Comparison of ENCODE assay signal across 9 mouse cellular contexts in the genomic region with DNA sequence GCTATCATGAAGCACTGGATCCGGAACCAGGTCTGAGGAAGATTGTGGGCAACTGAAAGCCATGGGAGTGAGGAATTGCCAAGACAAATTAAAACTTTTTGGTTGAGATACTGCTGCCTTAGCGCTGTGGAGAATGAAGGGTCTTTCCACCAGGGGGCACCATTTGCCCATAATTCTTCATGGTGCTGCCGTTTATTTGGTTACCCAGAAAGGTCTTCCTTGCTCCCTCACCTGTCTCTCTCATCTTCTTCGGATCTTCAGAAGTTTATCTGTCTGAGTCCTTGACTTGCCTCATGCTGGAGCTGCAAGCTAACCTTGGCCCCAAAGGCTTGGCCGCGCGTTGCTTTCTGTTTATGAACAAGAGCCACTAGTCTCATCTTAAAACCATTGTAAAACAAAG. TPM values are rescaled to one million over a fixed set of nuclear protein-coding genes. Genes with fewer than 3 reads are reported as not detected.
DNase-seq lines count a peak whose midpoint lies in the region; ATAC-seq lines count a peak whose summit lies in the region.
"Had no signal": no experiment of that assay in that cellular context is flagged by ENCODE, and none has a peak within 500 bp of the region (broad histone marks: within the 10 kb centered on the region; RNA-seq: fewer than 3 reads in every experiment).

No protein-coding gene starts in this region.

- no peaks in the 10 kb centered on the region for H3K9me3 ChIP-seq in hindbrain, embryonic 10.5 days
- no peaks in the 10 kb centered on the region for H3K9me3 ChIP-seq in hindbrain, embryonic 16.5 days (ENCODE audit: control insufficient read depth, low read length)
- H3K9me3 ChIP-seq: limb, embryonic 15.5 days had no signal

- no peak overlapping the region for H3K4me3 ChIP-seq in hindbrain, embryonic 10.5 days
- H3K4me3 ChIP-seq in hindbrain, embryonic 16.5 days (ENCODE audit: low read length) = no peak overlapping the region
- H3K4me3 ChIP-seq: limb, embryonic 15.5 days had no signal

- no peak overlapping the region for H3K4me2 ChIP-seq in hindbrain, embryonic 16.5 days (ENCODE audit: low read length)
- H3K4me2 ChIP-seq: limb, embryonic 15.5 days had no signal

- no peak for ATAC-seq in hindbrain, embryonic 16.5 days

- no peak overlapping the region for H3K9ac ChIP-seq in hindbrain, embryonic 16.5 days (ENCODE audit: low read depth, low read length)
- H3K9ac ChIP-seq: limb, embryonic 15.5 days had no signal

- H3K4me1 ChIP-seq in hindbrain, embryonic 10.5 days (replicated peaks) = no peaks in the 10 kb centered on the region
- H3K4me1 ChIP-seq in hindbrain, embryonic 16.5 days (ENCODE audit: control insufficient read depth, insufficient read depth, low read depth, low read length) = no peaks in the 10 kb centered on the region
- H3K4me1 ChIP-seq: limb, embryonic 15.5 days had no signal

- no peaks in the 10 kb centered on the region for H3K36me3 ChIP-seq in hindbrain, embryonic 10.5 days
- no peaks in the 10 kb centered on the region for H3K36me3 ChIP-seq in hindbrain, embryonic 16.5 days (ENCODE audit: control insufficient read depth, insufficient read depth, low read length)
- H3K36me3 ChIP-seq: limb, embryonic 15.5 days had no signal

- no peak overlapping the region for H3K27ac ChIP-seq in hindbrain, embryonic 10.5 days
- no peak overlapping the region for H3K27ac ChIP-seq in hindbrain, embryonic 16.5 days (ENCODE audit: low read depth, low read length)
- H3K27ac ChIP-seq: limb, embryonic 15.5 days had no signal

- DNase-seq in hindbrain, embryonic 10.5 days (ENCODE audit: low spot score) = peak; percentile 31
- peak; percentile 70 for DNase-seq in CD4-positive helper T cell, adult 2 months (ENCODE audit: low read depth, low spot score)
- DNase-seq in adipocyte (ENCODE audit: low spot score) = peak; percentile 19
- DNase-seq in induced T-regulatory cell, adult 2 months (ENCODE audit: low read depth) = peak; percentile 86
- DNase-seq in mesoderm, embryonic 11.5 days (ENCODE audit: low read depth, low spot score) = peak; percentile 30
- DNase-seq in thymus, postnatal 14 days = peak; percentile 68
- no peak for DNase-seq in gastrocnemius, postnatal 25 days

- H3K27me3 ChIP-seq in hindbrain, embryonic 10.5 days (ENCODE audit: insufficient read depth, poor library complexity, severe bottlenecking) = no peaks in the 10 kb centered on the region
- H3K27me3 ChIP-seq in hindbrain, embryonic 16.5 days (replicated peaks; ENCODE audit: control insufficient read depth, insufficient read depth, low read length) = no peaks in the 10 kb centered on the region
- H3K27me3 ChIP-seq: limb, embryonic 15.5 days had no signal

- 39% methylated on average over 7 of the region's 7 CpGs for WGBS in hindbrain, embryonic 10.5 days
- 35% methylated on average over 7 of the region's 7 CpGs for WGBS in hindbrain, embryonic 16.5 days

RNA-seq across cellular contexts. Expression of a gene that starts 6.3 kb away (rescaled TPM):
- polyA plus RNA-seq in hindbrain, embryonic 10.5 days (2016; fragmentation: Nextera tagmentation; extraction: Ambion mirVana) = not detected in 2 replicates
- polyA plus RNA-seq in hindbrain, embryonic 16.5 days (2015; fragmentation: Nextera tagmentation; extraction: Ambion mirVana) = not detected in 2 replicates
- total RNA-seq in gastrocnemius, postnatal 25 days (2021) = not detected
- polyA plus RNA-seq: limb, embryonic 15.5 days had no signal

RNA-seq across cellular contexts. Expression of a gene that starts 6.6 kb away (rescaled TPM):
- not detected in 2 replicates for polyA plus RNA-seq in hindbrain, embryonic 10.5 days (2016; fragmentation: Nextera tagmentation; extraction: Ambion mirVana)
- not detected in 2 replicates for polyA plus RNA-seq in hindbrain, embryonic 16.5 days (2015; fragmentation: Nextera tagmentation; extraction: Ambion mirVana)
- not detected for total RNA-seq in gastrocnemius, postnatal 25 days (2021)
- polyA plus RNA-seq: limb, embryonic 15.5 days had no signal

RNA-seq across cellular contexts. Expression of a gene that starts 46.8 kb away (rescaled TPM):
- not detected in 2 replicates for polyA plus RNA-seq in hindbrain, embryonic 10.5 days (2016; fragmentation: Nextera tagmentation; extraction: Ambion mirVana)
- polyA plus RNA-seq in hindbrain, embryonic 16.5 days (2015; fragmentation: Nextera tagmentation; extraction: Ambion mirVana) = not detected in 2 replicates
- not detected for total RNA-seq in gastrocnemius, postnatal 25 days (2021)
- polyA plus RNA-seq: limb, embryonic 15.5 days had no signal

RNA-seq across cellular contexts. Expression of a gene that starts 58.1 kb away (rescaled TPM):
- not detected in 2 replicates for polyA plus RNA-seq in hindbrain, embryonic 10.5 days (2016; fragmentation: Nextera tagmentation; extraction: Ambion mirVana)
- polyA plus RNA-seq in hindbrain, embryonic 16.5 days (2015; fragmentation: Nextera tagmentation; extraction: Ambion mirVana) = not detected in 2 replicates
- total RNA-seq in gastrocnemius, postnatal 25 days (2021) = not detected
- polyA plus RNA-seq: limb, embryonic 15.5 days had no signal
